Mouse (Mus musculus) lung, embryonic 14.5 days (tissue): ENCODE measurements around the gene Tecpr1. TPM values are rescaled to one million over a fixed set of nuclear protein-coding genes. Genes with fewer than 3 reads are reported as not detected.

Experiments used
- ATAC-seq: fragments of 200-750 bp; cut with Nextera tagmentation; 2 replicates; pipeline ENCODE4 v1.8.0; 2017; ENCODE audit warnings: mild to moderate bottlenecking, moderate TSS enrichment, moderate library complexity; ENCODE audit not compliant: insufficient read depth
- DNase-seq: peaks from one replicate; pipeline ENCODE4 v3.0.0-alpha.2; 2015
- H3K27ac ChIP-seq: fragments of 300-500 bp; sonication (generic); 2 replicates; pipeline ENCODE4 v1.5.1; 2014; ENCODE audit warnings: low read depth, mild to moderate bottlenecking, moderate library complexity
- H3K27me3 ChIP-seq: fragments of 300-500 bp; sonication (generic); 2 replicates; pipeline ENCODE4 v1.6.1; 2014; ENCODE audit warnings: low read length, control low read depth; ENCODE audit not compliant: insufficient read depth
- H3K36me3 ChIP-seq: fragments of 300-500 bp; sonication (generic); 2 replicates; pipeline ENCODE4 v1.6.1; 2014; ENCODE audit warnings: control low read depth; ENCODE audit not compliant: insufficient read depth
- H3K4me1 ChIP-seq: fragments of 300-500 bp; sonication (generic); 2 replicates; pipeline ENCODE4 v1.6.1; 2014; ENCODE audit warnings: antibody characterized with exemption, control low read depth; ENCODE audit not compliant: insufficient read depth
- H3K4me2 ChIP-seq: fragments of 300-500 bp; sonication (generic); 2 replicates; pipeline ENCODE4 v1.6.1; 2014; ENCODE audit warnings: mild to moderate bottlenecking
- H3K4me3 ChIP-seq: fragments of 300-500 bp; sonication (generic); 2 replicates; pipeline ENCODE4 v1.5.1; 2014; ENCODE audit warnings: low read depth, low read length
- H3K9ac ChIP-seq: fragments of 300-500 bp; sonication (generic); 2 replicates; pipeline ENCODE4 v1.6.1; 2014
- H3K9me3 ChIP-seq: fragments of 300-500 bp; sonication (generic); 2 replicates; pipeline ENCODE4 v1.6.1; 2016; ENCODE audit warnings: low read depth, low read length, control low read depth
- CTCF ChIP-seq: IDR thresholded peaks from 2 replicates; pipeline ENCODE4 v1.5.1; 2016; ENCODE audit warnings: antibody characterized with exemption, low read depth
- WGBS: fragments of 180-500 bp; shearing (Covaris S2); extraction: QIAGEN DNeasy Blood & Tissue Kit; methylation state at CpG from one replicate; pipeline ENCODE4 v1.1.7; 2014; 5-methylcytosine and 5-hydroxymethylcytosine counted together
- polyA plus RNA-seq: library from polyadenylated mRNA; unstranded; fragments of >200 nt; fragmentation: Nextera tagmentation; extraction: Ambion mirVana; gene quantifications from 2 replicates; pipeline ENCODE4 v1.2.1, GENCODE M21; 2014

Gene Tecpr1
- polyA plus RNA-seq, 1 experiment from 2014 or later, result 19.3 TPM

DNA sequence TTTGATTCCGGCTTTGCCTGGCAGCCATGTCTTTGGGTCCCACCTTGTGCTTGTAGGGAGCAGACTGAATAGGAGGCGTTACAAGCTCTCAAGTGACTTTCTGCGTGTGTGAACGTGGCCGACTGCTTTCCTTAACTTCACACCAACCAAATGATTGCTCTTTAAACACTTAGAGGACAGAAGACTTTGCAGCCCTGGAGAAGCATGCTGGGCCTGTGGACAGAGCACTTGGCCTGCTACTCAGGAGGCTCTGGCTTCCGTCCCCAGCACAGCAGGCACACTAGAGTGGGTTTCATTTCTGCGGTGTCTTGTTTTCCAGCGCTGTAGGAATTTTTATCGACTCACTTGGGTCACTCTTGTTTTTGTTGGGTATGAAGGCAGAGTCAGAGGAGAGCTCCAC is 39.7 kb upstream of the Tecpr1 start:
- Histone ChIP-seq H3K27ac (no peak overlapping the region), H3K9me3 (no peaks in the 10 kb centered on the region), H3K36me3 (peaks cover 58% of the 10 kb centered on the region), H3K4me1 (no peaks in the 10 kb centered on the region), H3K27me3 (no peaks in the 10 kb centered on the region), H3K4me3 (no peak overlapping the region), H3K4me2 (no peak overlapping the region), H3K9ac (no peak overlapping the region)
- TF ChIP-seq CTCF, result no peak
- ATAC-seq (no peak), DNase-seq (peak; percentile 44)
- WGBS, result 57% methylated on average over 9 of the region's 9 CpGs

DNA sequence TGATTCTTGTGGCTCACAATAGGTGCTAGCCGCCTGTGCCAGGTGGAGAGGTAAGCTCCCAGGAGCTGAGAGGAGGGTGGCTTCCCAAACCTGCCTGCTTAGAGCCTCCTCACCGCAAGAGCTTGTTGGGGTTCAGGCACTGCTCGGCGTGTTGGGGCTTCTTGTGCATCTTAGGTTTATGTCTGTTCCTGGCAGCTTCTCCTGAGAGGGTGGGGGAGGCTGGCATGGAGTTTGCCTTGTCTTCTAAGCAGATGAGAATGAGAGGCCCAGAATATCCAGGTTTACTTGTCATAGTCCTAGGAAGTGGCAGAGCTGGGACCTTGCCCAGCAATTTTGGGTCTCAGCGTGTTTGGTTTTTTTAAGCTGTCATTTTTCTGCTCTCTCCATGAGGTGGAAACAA is 38.4 kb upstream of the Tecpr1 start:
- Histone ChIP-seq H3K36me3 (peaks cover 49% of the 10 kb centered on the region), H3K4me3 (no peak overlapping the region), H3K9ac (no peak overlapping the region), H3K27ac (no peak overlapping the region), H3K27me3 (no peaks in the 10 kb centered on the region), H3K9me3 (no peaks in the 10 kb centered on the region), H3K4me2 (no peak overlapping the region), H3K4me1 (peaks cover 10% of the 10 kb centered on the region)
- DNase-seq, result no peak
- no peak for ATAC-seq
- WGBS, result 79% methylated on average over 5 of the region's 5 CpGs
- no peak for TF ChIP-seq CTCF

DNA sequence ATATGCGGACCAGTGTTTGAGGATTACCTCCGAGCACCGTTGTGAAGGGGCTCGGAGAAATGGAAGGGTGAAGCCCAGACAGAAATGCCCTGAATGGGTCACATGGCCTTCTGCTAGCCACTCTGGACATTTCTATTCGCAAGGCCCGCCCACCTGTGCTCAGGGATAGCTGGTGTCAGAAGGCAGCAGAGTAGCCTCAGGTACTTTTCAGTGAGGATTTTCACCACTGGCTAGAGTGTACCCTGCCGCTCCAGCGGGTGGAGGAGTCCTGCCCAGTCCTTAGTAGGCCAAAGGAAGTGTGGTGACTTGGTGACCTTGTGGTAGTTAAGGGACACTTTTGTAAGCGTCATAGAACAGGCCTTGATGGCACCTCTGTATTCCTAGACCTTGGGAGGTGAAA is 37.9 kb upstream of the Tecpr1 start:
- H3K4me1 ChIP-seq, result peaks cover 12% of the 10 kb centered on the region
- WGBS, result 74% methylated on average over 9 of the region's 9 CpGs
- H3K36me3 ChIP-seq, result peaks cover 43% of the 10 kb centered on the region
- H3K9ac ChIP-seq, result no peak overlapping the region
- H3K27me3 ChIP-seq, result no peaks in the 10 kb centered on the region
- ATAC-seq, result no peak
- no peak for DNase-seq
- TF ChIP-seq CTCF, result no peak
- no peak overlapping the region for H3K4me3 ChIP-seq
- no peak overlapping the region for H3K4me2 ChIP-seq
- H3K9me3 ChIP-seq, result no peaks in the 10 kb centered on the region
- H3K27ac ChIP-seq, result no peak overlapping the region

DNA sequence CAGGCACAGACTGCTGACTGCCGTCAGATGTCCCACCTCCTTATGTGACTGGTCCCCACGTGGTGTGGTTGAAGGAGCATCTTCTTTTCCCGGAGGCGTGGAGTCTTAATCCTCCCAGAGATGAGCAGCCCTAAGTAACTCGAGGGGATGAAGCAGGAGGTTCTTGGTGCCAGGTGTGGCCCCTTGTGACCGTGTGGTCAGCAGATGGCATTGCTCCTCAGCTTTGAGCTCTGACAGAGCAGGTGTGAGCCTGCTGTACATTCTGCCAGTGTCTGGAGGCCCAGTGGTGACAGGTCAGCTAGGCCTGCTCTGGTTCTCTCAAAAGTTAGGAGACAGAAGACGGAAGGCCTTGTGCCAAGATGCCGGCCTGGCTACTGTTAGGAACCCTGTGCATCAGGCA is 37.0 kb upstream of the Tecpr1 start:
- DNase-seq, result no peak
- ATAC-seq, result no peak
- Histone ChIP-seq H3K4me2 (no peak overlapping the region), H3K4me3 (no peak overlapping the region), H3K9me3 (no peaks in the 10 kb centered on the region), H3K4me1 (peaks cover 12% of the 10 kb centered on the region), H3K27me3 (no peaks in the 10 kb centered on the region), H3K27ac (no peak overlapping the region), H3K9ac (no peak overlapping the region), H3K36me3 (peaks cover 38% of the 10 kb centered on the region)
- TF ChIP-seq CTCF, result no peak
- WGBS, result 78% methylated on average over 8 of the region's 8 CpGs

DNA sequence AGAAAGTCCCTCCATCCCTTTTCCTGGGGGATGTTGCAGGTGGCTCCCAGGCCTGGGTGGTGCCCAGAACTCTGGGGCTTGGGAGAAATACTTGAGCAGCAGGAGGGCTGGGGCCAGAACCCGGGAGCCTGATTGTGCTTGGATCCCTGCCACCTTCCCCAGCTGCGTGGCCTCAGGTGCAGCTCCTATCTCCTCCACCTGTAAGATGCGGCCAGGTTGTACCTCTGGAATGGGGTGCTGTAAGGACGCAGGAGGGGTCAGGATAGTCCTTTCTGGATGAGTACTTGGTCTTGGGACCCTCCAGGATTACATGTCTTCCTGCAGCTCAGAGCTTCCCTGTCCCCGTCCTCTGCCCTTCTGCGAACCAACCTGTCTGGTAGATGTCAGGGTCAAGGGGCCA is 35.8 kb upstream of the Tecpr1 start:
- no peak for TF ChIP-seq CTCF
- ATAC-seq (no peak), DNase-seq (no peak)
- H3K27me3 ChIP-seq, result no peaks in the 10 kb centered on the region
- peaks cover 12% of the 10 kb centered on the region for H3K4me1 ChIP-seq
- no peak overlapping the region; the same call in 1 of the 2 replicates for H3K9ac ChIP-seq
- no peaks in the 10 kb centered on the region for H3K9me3 ChIP-seq
- WGBS, result 61% methylated on average over 6 of the region's 6 CpGs
- peaks cover 26% of the 10 kb centered on the region for H3K36me3 ChIP-seq
- no peak overlapping the region for H3K4me3 ChIP-seq
- peak overlapping the region; percentile 79 for H3K4me2 ChIP-seq
- H3K27ac ChIP-seq, result no peak overlapping the region

DNA sequence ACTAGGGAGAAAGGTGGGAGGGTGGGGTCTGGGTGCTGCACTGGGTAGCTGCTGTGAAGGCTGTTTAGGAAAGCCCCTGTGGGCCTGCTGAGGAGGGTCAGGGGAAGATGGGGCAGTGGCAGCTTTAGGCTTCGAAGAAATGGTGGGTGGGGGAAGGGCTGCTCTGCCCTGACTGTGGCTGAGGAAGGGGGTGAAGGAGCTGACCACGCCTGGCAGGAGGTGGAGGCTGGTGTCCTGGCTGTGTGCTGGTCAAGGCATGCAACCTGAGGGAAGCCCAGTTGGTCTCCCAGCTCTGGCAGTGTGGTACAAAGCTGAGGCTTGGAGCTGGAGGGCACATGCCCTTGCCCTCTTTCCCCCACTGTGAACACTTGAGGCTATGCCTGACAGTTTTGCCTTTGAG is 35.3 kb upstream of the Tecpr1 start:
- Histone ChIP-seq H3K9ac (peak overlapping the region; percentile 2; the same call in 1 of the 2 replicates), H3K27ac (peak overlapping the region; percentile 96; the same call in 1 of the 2 replicates), H3K9me3 (no peaks in the 10 kb centered on the region), H3K36me3 (peaks cover 26% of the 10 kb centered on the region), H3K4me2 (peak overlapping the region; percentile 79), H3K4me1 (peaks cover 12% of the 10 kb centered on the region), H3K4me3 (peak overlapping the region; percentile 95; the same call in 1 of the 2 replicates), H3K27me3 (no peaks in the 10 kb centered on the region)
- no peak for TF ChIP-seq CTCF
- DNase-seq, result no peak
- 7% methylated on average over 2 of the region's 2 CpGs for WGBS
- ATAC-seq, result no peak

DNA sequence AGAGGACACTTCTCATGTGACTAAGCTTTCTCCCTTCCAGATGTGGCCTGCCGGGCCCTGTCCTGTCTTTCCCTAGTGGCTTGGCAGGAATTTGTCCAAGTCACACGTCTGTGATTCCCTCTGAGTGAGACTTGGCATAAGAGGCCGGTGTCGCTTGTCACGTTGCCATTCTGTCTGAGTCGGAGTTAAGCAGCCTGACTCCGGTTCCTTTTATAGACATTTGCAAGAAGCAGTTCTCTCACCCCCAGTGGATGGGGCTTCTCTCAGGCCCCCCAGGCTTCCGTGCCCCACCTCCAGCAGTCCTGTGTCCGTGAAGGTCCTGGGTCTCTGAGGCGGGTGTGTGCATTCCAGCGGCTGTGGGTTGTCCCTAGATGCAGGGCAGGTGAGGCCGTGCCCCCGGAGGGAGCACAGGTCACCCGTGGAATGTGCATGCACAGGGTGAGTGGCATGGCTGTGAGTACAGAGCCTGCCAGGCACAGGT is 34.8 kb upstream of the Tecpr1 start:
- H3K27ac ChIP-seq, result peak overlapping the region; percentile 96; the same call in 1 of the 2 replicates
- ATAC-seq (peak; percentile 4; the same call in 1 of the 2 replicates), DNase-seq (peak; percentile 84)
- H3K4me1 ChIP-seq, result peaks cover 12% of the 10 kb centered on the region
- H3K36me3 ChIP-seq, result peaks cover 26% of the 10 kb centered on the region
- no peaks in the 10 kb centered on the region for H3K27me3 ChIP-seq
- H3K4me2 ChIP-seq, result peak overlapping the region; percentile 79
- no peaks in the 10 kb centered on the region for H3K9me3 ChIP-seq
- peak overlapping the region; percentile 95; the same call in 1 of the 2 replicates for H3K4me3 ChIP-seq
- H3K9ac ChIP-seq, result peak overlapping the region; percentile 91
- TF ChIP-seq CTCF, result no peak
- 13% methylated on average over 14 of the region's 14 CpGs for WGBS
